Mouse (Mus musculus) embryonic facial prominence, embryonic 13.5 days (tissue): ENCODE data around the gene Col2a1. TPM values are rescaled to one million over a fixed set of nuclear protein-coding genes. Genes with fewer than 3 reads are reported as not detected.
A peak's percentile ranks its signal among the peaks of the same experiment; 100 is the strongest.

Experiments used
- ATAC-seq: fragments of 200-750 bp; cut with Nextera tagmentation; 2 replicates; pipeline ENCODE4 v1.8.0; 2017; ENCODE audit warnings: low read depth; ENCODE audit not compliant: insufficient number of reproducible peaks, insufficient read depth, low FRiP score, low TSS enrichment
- H3K27ac ChIP-seq: fragments of 300-500 bp; sonication (generic); 2 replicates; pipeline ENCODE4 v1.5.1; 2015; ENCODE audit warnings: moderate library complexity, mild to moderate bottlenecking, inconsistent platforms
- H3K27me3 ChIP-seq: fragments of 300-500 bp; sonication (generic); 2 replicates; pipeline ENCODE4 v1.6.1; 2015; ENCODE audit warnings: mild to moderate bottlenecking, inconsistent platforms
- H3K36me3 ChIP-seq: fragments of 300-500 bp; sonication (generic); 2 replicates; pipeline ENCODE4 v1.6.1; 2015; ENCODE audit warnings: mild to moderate bottlenecking, inconsistent platforms
- H3K4me1 ChIP-seq: fragments of 300-500 bp; sonication (generic); 2 replicates; pipeline ENCODE4 v1.6.1; 2015; ENCODE audit warnings: inconsistent platforms
- H3K4me2 ChIP-seq: fragments of 300-500 bp; sonication (generic); 2 replicates; pipeline ENCODE4 v1.6.1; 2015; ENCODE audit warnings: moderate library complexity, mild to moderate bottlenecking, inconsistent platforms
- H3K4me3 ChIP-seq: fragments of 300-500 bp; sonication (generic); 2 replicates; pipeline ENCODE4 v1.5.1; 2015; ENCODE audit warnings: mild to moderate bottlenecking, inconsistent platforms
- H3K9ac ChIP-seq: fragments of 300-500 bp; sonication (generic); 2 replicates; pipeline ENCODE4 v1.6.1; 2015; ENCODE audit warnings: mild to moderate bottlenecking, inconsistent platforms
- H3K9me3 ChIP-seq: fragments of 300-500 bp; sonication (generic); 2 replicates; pipeline ENCODE4 v1.6.1; 2016; ENCODE audit warnings: inconsistent platforms
- WGBS: fragments of 180-500 bp; shearing (Covaris S2); methylation state at CpG from one replicate; pipeline ENCODE4 v1.1.7; 2015; ENCODE audit warnings: mixed read lengths; 5-methylcytosine and 5-hydroxymethylcytosine counted together
- polyA plus RNA-seq: library from polyadenylated mRNA; unstranded; fragments of >200 nt; fragmentation: Nextera tagmentation; extraction: Ambion mirVana; gene quantifications from 2 replicates; pipeline ENCODE4 v1.2.1, GENCODE M21; 2015

Col2a1 gene
- polyA plus RNA-seq, 1 experiment from 2014 or later: 306 TPM

- H3K36me3 ChIP-seq: peaks cover 22% of the 10 kb centered on the region
- peaks cover 59% of the 10 kb centered on the region for H3K4me1 ChIP-seq
- no peaks in the 10 kb centered on the region for H3K9me3 ChIP-seq
- peak overlapping the region; percentile 83 for H3K9ac ChIP-seq
- peak overlapping the region; percentile 89 for H3K27ac ChIP-seq
- under 1% methylated on average over 37 of the region's 37 CpGs for WGBS
- peak overlapping the region; percentile 61 for H3K4me3 ChIP-seq
- H3K27me3 ChIP-seq: peaks cover 51% of the 10 kb centered on the region
- peak; percentile 2; the same call in 1 of the 2 replicates for ATAC-seq
- H3K4me2 ChIP-seq: peak overlapping the region; percentile 90
These were observed 3.0 kb downstream of the Col2a1 start for GRCm38 (mm10) chr15:98001321-98002112.

GRCm38 (mm10) chr15:97999991-98000390 lies 4.5 kb downstream of the Col2a1 start:
- Histone ChIP-seq H3K9me3 (no peaks in the 10 kb centered on the region), H3K27ac (peak overlapping the region; percentile 39; the same call in 1 of the 2 replicates), H3K9ac (peak overlapping the region; percentile 36; the same call in 1 of the 2 replicates), H3K36me3 (peaks cover 32% of the 10 kb centered on the region), H3K4me1 (peaks cover 54% of the 10 kb centered on the region), H3K27me3 (peaks cover 43% of the 10 kb centered on the region), H3K4me2 (peak overlapping the region; percentile 90), H3K4me3 (peak overlapping the region; percentile 61)
- WGBS: 36% methylated on average over 7 of the region's 7 CpGs
- no peak for ATAC-seq

- WGBS: 48% methylated on average over 13 of the region's 13 CpGs
- H3K4me1 ChIP-seq: peaks cover 49% of the 10 kb centered on the region
- H3K36me3 ChIP-seq: peaks cover 37% of the 10 kb centered on the region
- H3K4me2 ChIP-seq: peak overlapping the region; percentile 90
- H3K27ac ChIP-seq: peak overlapping the region; percentile 39; the same call in 1 of the 2 replicates
- ATAC-seq: no peak
- H3K9ac ChIP-seq: peak overlapping the region; percentile 36; the same call in 1 of the 2 replicates
- peaks cover 39% of the 10 kb centered on the region for H3K27me3 ChIP-seq
- peak overlapping the region; percentile 12 for H3K4me3 ChIP-seq
- H3K9me3 ChIP-seq: no peaks in the 10 kb centered on the region
These were observed 4.9 kb downstream of the Col2a1 start for GRCm38 (mm10) chr15:97999546-97999945.

GRCm38 (mm10) chr15:97996716-97997256 lies 7.7 kb downstream of the Col2a1 start:
- H3K4me2 ChIP-seq: no peak overlapping the region
- no peak overlapping the region for H3K4me3 ChIP-seq
- peaks cover 44% of the 10 kb centered on the region for H3K4me1 ChIP-seq
- H3K9ac ChIP-seq: no peak overlapping the region
- peaks cover 48% of the 10 kb centered on the region for H3K36me3 ChIP-seq
- no peak for ATAC-seq
- H3K9me3 ChIP-seq: no peaks in the 10 kb centered on the region
- H3K27ac ChIP-seq: peak overlapping the region; percentile 34; the same call in 1 of the 2 replicates
- WGBS: 82% methylated on average over 13 of the region's 13 CpGs
- H3K27me3 ChIP-seq: peaks cover 25% of the 10 kb centered on the region

- ATAC-seq: peak; percentile 85
- H3K9ac ChIP-seq: peak overlapping the region; percentile 65
These were observed 11.7 kb downstream of the Col2a1 start for GRCm38 (mm10) chr15:97992712-97993286.

GRCm38 (mm10) chr15:97992027-97992711 lies 12.3 kb downstream of the Col2a1 start:
- peak; percentile 5; the same call in 1 of the 2 replicates for ATAC-seq
- Histone ChIP-seq H3K4me2 (peak overlapping the region; percentile 61), H3K4me3 (no peak overlapping the region), H3K4me1 (peaks cover 48% of the 10 kb centered on the region), H3K9ac (peak overlapping the region; percentile 65), H3K27ac (peak overlapping the region; percentile 93), H3K9me3 (no peaks in the 10 kb centered on the region), H3K36me3 (peaks cover 62% of the 10 kb centered on the region), H3K27me3 (no peaks in the 10 kb centered on the region)
- WGBS: 38% methylated on average over 13 of the region's 13 CpGs

More at GRCm38 (mm10) chr15:97992712-97993286, 11.7 kb downstream of the Col2a1 start:
- peak overlapping the region; percentile 37 for H3K4me3 ChIP-seq
- peaks cover 62% of the 10 kb centered on the region for H3K36me3 ChIP-seq
- WGBS: 4% methylated on average over 18 of the region's 18 CpGs
- peak overlapping the region; percentile 93 for H3K27ac ChIP-seq
- H3K27me3 ChIP-seq: no peaks in the 10 kb centered on the region
- H3K9me3 ChIP-seq: no peaks in the 10 kb centered on the region
- H3K4me2 ChIP-seq: peak overlapping the region; percentile 61
- H3K4me1 ChIP-seq: peaks cover 50% of the 10 kb centered on the region

- WGBS: 17% methylated on average over 12 of the region's 12 CpGs
- H3K9me3 ChIP-seq: no peaks in the 10 kb centered on the region
- H3K4me1 ChIP-seq: peaks cover 47% of the 10 kb centered on the region
- peak overlapping the region; percentile 46; the same call in 1 of the 2 replicates for H3K9ac ChIP-seq
- no peak for ATAC-seq
- no peak overlapping the region for H3K4me3 ChIP-seq
- peaks cover 61% of the 10 kb centered on the region for H3K36me3 ChIP-seq
- no peak overlapping the region for H3K4me2 ChIP-seq
- no peaks in the 10 kb centered on the region for H3K27me3 ChIP-seq
- peak overlapping the region; percentile 93 for H3K27ac ChIP-seq
These were observed 13.1 kb downstream of the Col2a1 start for GRCm38 (mm10) chr15:97991285-97991895.

- WGBS: 8% methylated on average over 4 of the region's 4 CpGs
- H3K4me2 ChIP-seq: peak overlapping the region; percentile 4; the same call in 1 of the 2 replicates
These were observed 13.8 kb downstream of the Col2a1 start for GRCm38 (mm10) chr15:97990721-97991120.

GRCm38 (mm10) chr15:97990124-97990523 lies 14.4 kb downstream of the Col2a1 start:
- peaks cover 65% of the 10 kb centered on the region for H3K36me3 ChIP-seq

More at GRCm38 (mm10) chr15:97990721-97991120, 13.8 kb downstream of the Col2a1 start:
- Histone ChIP-seq H3K4me1 (peaks cover 45% of the 10 kb centered on the region), H3K9me3 (no peaks in the 10 kb centered on the region), H3K4me3 (no peak overlapping the region; the same call in 1 of the 2 replicates), H3K36me3 (peaks cover 62% of the 10 kb centered on the region), H3K9ac (peak overlapping the region; percentile 46; the same call in 1 of the 2 replicates), H3K27ac (peak overlapping the region; percentile 93), H3K27me3 (no peaks in the 10 kb centered on the region)
- ATAC-seq: no peak

GRCm38 (mm10) chr15:97989544-97989943 lies 15.0 kb downstream of the Col2a1 start:
- no peak overlapping the region for H3K4me2 ChIP-seq
- H3K27ac ChIP-seq: peak overlapping the region; percentile 93
- H3K4me1 ChIP-seq: peaks cover 45% of the 10 kb centered on the region
- 29% methylated on average over 1 of the region's 1 CpGs for WGBS
- H3K4me3 ChIP-seq: no peak overlapping the region
- no peaks in the 10 kb centered on the region for H3K27me3 ChIP-seq
- peaks cover 65% of the 10 kb centered on the region for H3K36me3 ChIP-seq
- no peak for ATAC-seq
- H3K9ac ChIP-seq: no peak overlapping the region
- H3K9me3 ChIP-seq: no peaks in the 10 kb centered on the region

More at GRCm38 (mm10) chr15:97990124-97990523, 14.4 kb downstream of the Col2a1 start:
- Histone ChIP-seq H3K4me1 (peaks cover 45% of the 10 kb centered on the region), H3K9me3 (no peaks in the 10 kb centered on the region), H3K9ac (peak overlapping the region; percentile 54; the same call in 1 of the 2 replicates), H3K27ac (peak overlapping the region; percentile 93), H3K4me3 (peak overlapping the region; percentile 13; the same call in 1 of the 2 replicates), H3K4me2 (peak overlapping the region; percentile 45), H3K27me3 (no peaks in the 10 kb centered on the region)
- WGBS: 2% methylated on average over 6 of the region's 6 CpGs
- ATAC-seq: no peak
